ENCODE assay signal across 22 mouse cellular contexts in the genomic region with DNA sequence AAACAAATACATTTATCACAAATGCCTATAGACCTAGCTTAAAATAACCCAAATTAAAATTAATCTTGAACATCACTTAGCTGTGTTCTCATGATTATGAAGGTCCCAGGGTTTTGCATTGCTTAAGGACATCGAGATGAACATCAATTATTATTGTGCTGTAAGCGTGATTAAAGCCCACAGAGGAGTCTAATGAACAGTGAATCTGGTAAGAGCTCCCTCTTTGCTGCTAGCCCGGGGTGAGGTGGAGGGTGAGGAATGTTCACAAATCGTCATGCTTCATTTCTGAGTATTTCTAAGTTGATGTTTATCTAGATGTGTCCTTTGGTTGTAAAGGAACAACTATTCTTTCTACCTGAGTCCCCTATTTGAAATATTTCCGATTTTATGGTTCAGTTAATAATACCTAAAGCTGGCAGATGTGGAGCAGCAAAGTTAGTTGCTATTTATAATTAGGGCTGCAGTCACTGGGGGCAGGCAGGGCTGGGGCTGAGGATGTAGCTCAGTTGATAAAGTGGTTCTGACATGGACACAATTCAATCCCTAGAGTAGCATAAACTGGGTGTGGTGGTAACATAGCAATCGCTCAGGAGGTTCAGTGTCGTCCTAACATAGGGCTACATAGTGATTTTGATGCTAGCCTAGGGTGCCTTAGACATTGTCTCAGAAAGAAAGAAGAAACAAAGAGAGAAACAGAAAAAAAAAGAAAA.
DNase-seq lines count a peak whose midpoint lies in the region; ATAC-seq lines count a peak whose summit lies in the region.
"Had no signal": no experiment of that assay in that cellular context is flagged by ENCODE, and none has a peak within 500 bp of the region (broad histone marks: within the 10 kb centered on the region; RNA-seq: fewer than 3 reads in every experiment).

No protein-coding gene starts in this region.

- H3K27me3 ChIP-seq in embryonic facial prominence, embryonic 14.5 days (replicated peaks; ENCODE audit: control insufficient read depth, insufficient read depth, low read length), result no peaks in the 10 kb centered on the region
- H3K27me3 ChIP-seq in embryonic facial prominence, embryonic 10.5 days (replicated peaks; ENCODE audit: low read depth, poor library complexity, severe bottlenecking), result no peaks in the 10 kb centered on the region
- H3K27me3 ChIP-seq in midbrain, embryonic 11.5 days (ENCODE audit: control insufficient read depth, insufficient read depth, low read length), result no peaks in the 10 kb centered on the region
- H3K27me3 ChIP-seq in midbrain, embryonic 16.5 days (ENCODE audit: control insufficient read depth, insufficient read depth, low read depth, low read length), result no peaks in the 10 kb centered on the region
- H3K27me3 ChIP-seq: CH12.LX; embryonic facial prominence, embryonic 13.5 days; forebrain, embryonic 13.5 days; forebrain, embryonic 15.5 days had no signal

- ATAC-seq in embryonic facial prominence, embryonic 14.5 days (ENCODE audit: low read depth), result peak; percentile 33; the same call in 1 of the 2 replicates
- no peak for ATAC-seq in midbrain, embryonic 11.5 days (ENCODE audit: low FRiP score)
- no peak for ATAC-seq in midbrain, embryonic 16.5 days
- ATAC-seq: CD4-positive, CD25-positive, alpha-beta regulatory T cell, adult 4 months; forebrain, embryonic 13.5 days; forebrain, embryonic 15.5 days; forebrain, postnatal 0 days had no signal

- no peaks in the 10 kb centered on the region for H3K36me3 ChIP-seq in embryonic facial prominence, embryonic 14.5 days (ENCODE audit: control insufficient read depth, insufficient read depth, low read length)
- H3K36me3 ChIP-seq in embryonic facial prominence, embryonic 10.5 days (replicated peaks), result peaks cover 6% of the 10 kb centered on the region
- H3K36me3 ChIP-seq in midbrain, embryonic 11.5 days (ENCODE audit: control insufficient read depth, insufficient read depth, low read length), result no peaks in the 10 kb centered on the region
- H3K36me3 ChIP-seq in midbrain, embryonic 16.5 days (ENCODE audit: control insufficient read depth, insufficient read depth, low read length), result no peaks in the 10 kb centered on the region
- H3K36me3 ChIP-seq: embryonic facial prominence, embryonic 13.5 days; forebrain, embryonic 15.5 days had no signal

- no peaks in the 10 kb centered on the region for H3K4me1 ChIP-seq in embryonic facial prominence, embryonic 14.5 days (ENCODE audit: control insufficient read depth, insufficient read depth, low read length)
- no peaks in the 10 kb centered on the region for H3K4me1 ChIP-seq in embryonic facial prominence, embryonic 10.5 days
- no peaks in the 10 kb centered on the region for H3K4me1 ChIP-seq in midbrain, embryonic 11.5 days (ENCODE audit: control insufficient read depth, insufficient read depth, low read length)
- H3K4me1 ChIP-seq in midbrain, embryonic 16.5 days (ENCODE audit: control insufficient read depth, insufficient read depth, low read length), result no peaks in the 10 kb centered on the region
- H3K4me1 ChIP-seq: forebrain, embryonic 13.5 days; forebrain, embryonic 15.5 days had no signal

- H3K9ac ChIP-seq in embryonic facial prominence, embryonic 14.5 days (ENCODE audit: low read depth, low read length), result no peak overlapping the region
- no peak overlapping the region for H3K9ac ChIP-seq in midbrain, embryonic 11.5 days (ENCODE audit: low read length)
- no peak overlapping the region for H3K9ac ChIP-seq in midbrain, embryonic 16.5 days (ENCODE audit: low read depth, low read length)
- H3K9ac ChIP-seq: embryonic facial prominence, embryonic 13.5 days; forebrain, embryonic 13.5 days; forebrain, embryonic 15.5 days; forebrain, postnatal 0 days had no signal

- no peak overlapping the region for H3K4me2 ChIP-seq in embryonic facial prominence, embryonic 14.5 days (ENCODE audit: low read depth, low read length)
- H3K4me2 ChIP-seq in midbrain, embryonic 11.5 days, result no peak overlapping the region
- H3K4me2 ChIP-seq in midbrain, embryonic 16.5 days (ENCODE audit: low read length), result no peak overlapping the region
- H3K4me2 ChIP-seq: embryonic facial prominence, embryonic 13.5 days; forebrain, embryonic 13.5 days; forebrain, embryonic 15.5 days had no signal

- WGBS in embryonic facial prominence, embryonic 14.5 days, result 66% methylated on average over 7 of the region's 7 CpGs
- 81% methylated on average over 7 of the region's 7 CpGs for WGBS in embryonic facial prominence, embryonic 10.5 days
- WGBS in midbrain, embryonic 11.5 days, result 85% methylated on average over 7 of the region's 7 CpGs
- WGBS in midbrain, embryonic 16.5 days, result 68% methylated on average over 7 of the region's 7 CpGs

- no peak for DNase-seq in embryonic facial prominence, embryonic 14.5 days (ENCODE audit: low spot score)
- no peak for DNase-seq in embryonic facial prominence, embryonic 10.5 days (ENCODE audit: low spot score)
- peak; percentile 12 for DNase-seq in midbrain, embryonic 11.5 days (ENCODE audit: low spot score, missing footprints)
- DNase-seq in retina, postnatal 1 day, result peak; percentile 80
- DNase-seq in adrenal gland, postnatal 10 days, result no peak
- DNase-seq: adrenal gland, adult 2 months; adrenal gland, postnatal 14 days; adrenal gland, postnatal 36 days; B cell, adult 2 months; cerebellum, adult 11-12 months; cerebellum, adult 2 months; cerebellum, adult 9-10 months; cerebellum, postnatal 10 days; cerebellum, postnatal 25 days; forebrain, postnatal 0 days had no signal

- H3K9me3 ChIP-seq in embryonic facial prominence, embryonic 14.5 days (ENCODE audit: control insufficient read depth, low read length), result no peaks in the 10 kb centered on the region
- 0 out of 2 replicates have a peak, but pooled peaks cover 2% of the 10 kb centered on the region for H3K9me3 ChIP-seq in embryonic facial prominence, embryonic 10.5 days
- H3K9me3 ChIP-seq in midbrain, embryonic 11.5 days (ENCODE audit: control insufficient read depth, low read length), result no peaks in the 10 kb centered on the region
- H3K9me3 ChIP-seq in midbrain, embryonic 16.5 days (replicated peaks; ENCODE audit: control insufficient read depth, low read length, poor library complexity, severe bottlenecking), result no peaks in the 10 kb centered on the region
- H3K9me3 ChIP-seq: embryonic facial prominence, embryonic 13.5 days; forebrain, embryonic 13.5 days; forebrain, embryonic 15.5 days; G1E had no signal

- H3K4me3 ChIP-seq in embryonic facial prominence, embryonic 14.5 days (ENCODE audit: low read depth, low read length), result no peak overlapping the region
- H3K4me3 ChIP-seq in embryonic facial prominence, embryonic 10.5 days, result no peak overlapping the region
- no peak overlapping the region for H3K4me3 ChIP-seq in midbrain, embryonic 11.5 days (ENCODE audit: low read depth, low read length)
- H3K4me3 ChIP-seq in midbrain, embryonic 16.5 days (ENCODE audit: low read depth, low read length), result no peak overlapping the region
- H3K4me3 ChIP-seq: embryonic facial prominence, embryonic 13.5 days; forebrain, embryonic 13.5 days; forebrain, embryonic 15.5 days had no signal

- H3K27ac ChIP-seq in embryonic facial prominence, embryonic 14.5 days (replicated peaks; ENCODE audit: low read depth, low read length), result no peak overlapping the region
- H3K27ac ChIP-seq in embryonic facial prominence, embryonic 10.5 days (replicated peaks), result no peak overlapping the region
- no peak overlapping the region for H3K27ac ChIP-seq in midbrain, embryonic 11.5 days (ENCODE audit: low read depth, low read length)
- no peak overlapping the region for H3K27ac ChIP-seq in midbrain, embryonic 16.5 days (ENCODE audit: low read length)
- H3K27ac ChIP-seq: embryonic facial prominence, embryonic 13.5 days; forebrain, embryonic 13.5 days; forebrain, embryonic 15.5 days had no signal

Comparison
In these comparisons a context has a peak if more than half of its experiments do, and no peak if none do; other contexts are left out.
1. DNase-seq: peak in midbrain, embryonic 11.5 days (single experiment) and retina, postnatal 1 day (single experiment); none in embryonic facial prominence, embryonic 14.5 days (single experiment), embryonic facial prominence, embryonic 10.5 days (single experiment) and adrenal gland, postnatal 10 days (single experiment).